Mouse (Mus musculus) frontal cortex, postnatal 36 days (tissue): ENCODE measurements around the gene Cox19.

ENCODE experiments used
- DNase-seq, 2 experiments: peaks; one replicate each; pipeline ENCODE4 v3.0.0; 2022; ENCODE audit warnings: low spot score in 2 of 2

Cox19 gene

GRCm38 (mm10) chr5:139294089-139294488, 57.1 kb downstream of the Cox19 start:
- DNase-seq, result no peak

GRCm38 (mm10) chr5:139291811-139292560, 59.2 kb downstream of the Cox19 start:
- no peak for DNase-seq

- no peak for DNase-seq
Observed at GRCm38 (mm10) chr5:139290467-139291259, 60.6 kb downstream of the Cox19 start.

GRCm38 (mm10) chr5:139288591-139288990, 62.6 kb downstream of the Cox19 start:
- no peak for DNase-seq

- no peak for DNase-seq
Observed at GRCm38 (mm10) chr5:139287787-139288186, 63.4 kb downstream of the Cox19 start.

- DNase-seq, result no peak
Observed at GRCm38 (mm10) chr5:139287099-139287498, 64.1 kb downstream of the Cox19 start.
